Mouse (Mus musculus) heart, postnatal 4 days (tissue): ENCODE data around the gene Lamtor2. TPM values are rescaled to one million over a fixed set of nuclear protein-coding genes. Genes with fewer than 3 reads are reported as not detected.
A peak's percentile ranks its signal among the peaks of the same experiment; 100 is the strongest.

Experiments used
- DNase-seq: peaks from one replicate; pipeline ENCODE4 v3.0.0; 2021
- total RNA-seq, 2 experiments: library from RNA; stranded (reverse); gene quantifications; 2 replicates each; pipeline ENCODE4 v1.2.3; 2021

Gene Lamtor2
- total RNA-seq, 2 experiments from 2014 or later: 81.9 to 89.1 TPM

GRCm38 (mm10) chr3:88541622-88542401 is 11.1 kb downstream of the Lamtor2 start:
- DNase-seq: no peak

GRCm38 (mm10) chr3:88540085-88540484 is 12.8 kb downstream of the Lamtor2 start:
- no peak for DNase-seq

- no peak for DNase-seq
Measured at GRCm38 (mm10) chr3:88539397-88539796, 13.5 kb downstream of the Lamtor2 start.

GRCm38 (mm10) chr3:88538271-88539145 is 14.4 kb downstream of the Lamtor2 start:
- no peak for DNase-seq

- DNase-seq: no peak
Measured at GRCm38 (mm10) chr3:88537146-88537545, 15.7 kb downstream of the Lamtor2 start.

GRCm38 (mm10) chr3:88536103-88536930 is 16.6 kb downstream of the Lamtor2 start:
- peak; percentile 76 for DNase-seq

- no peak for DNase-seq
Measured at GRCm38 (mm10) chr3:88535527-88535926, 17.3 kb downstream of the Lamtor2 start.

- no peak for DNase-seq
Measured at GRCm38 (mm10) chr3:88535005-88535404, 17.9 kb downstream of the Lamtor2 start.

- no peak for DNase-seq
Measured at GRCm38 (mm10) chr3:88533706-88534105, 19.2 kb downstream of the Lamtor2 start.

- DNase-seq: peak; percentile 55
Measured at GRCm38 (mm10) chr3:88532689-88533511, 20.0 kb downstream of the Lamtor2 start.

- no peak for DNase-seq
Measured at GRCm38 (mm10) chr3:88532299-88532674, 20.6 kb downstream of the Lamtor2 start, which contains the start of gene Mex3a. Mex3a (plus strand) TSS chr3:88532395.

GRCm38 (mm10) chr3:88531348-88532298 is 21.3 kb downstream of the Lamtor2 start:
- DNase-seq: peak; percentile 89

- DNase-seq: peak; percentile 6
Measured at GRCm38 (mm10) chr3:88530082-88530864, 22.6 kb downstream of the Lamtor2 start.

- peak; percentile 5 for DNase-seq
Measured at GRCm38 (mm10) chr3:88529204-88530000, 23.5 kb downstream of the Lamtor2 start.

GRCm38 (mm10) chr3:88528646-88529045 is 24.2 kb downstream of the Lamtor2 start:
- DNase-seq: no peak

- peak; percentile 28 for DNase-seq
Measured at GRCm38 (mm10) chr3:88527565-88527964, 25.3 kb downstream of the Lamtor2 start.

- peak; percentile 91 for DNase-seq
Measured at GRCm38 (mm10) chr3:88526157-88527131, 26.4 kb downstream of the Lamtor2 start.
